Mouse (Mus musculus): ENCODE data around the gene Zfp750. TPM values are rescaled to one million over a fixed set of nuclear protein-coding genes. Genes with fewer than 3 reads are reported as not detected.

Gene Zfp750
- polyA plus RNA-seq, 1 experiment from 2014 or later: 0.71 TPM

DNA sequence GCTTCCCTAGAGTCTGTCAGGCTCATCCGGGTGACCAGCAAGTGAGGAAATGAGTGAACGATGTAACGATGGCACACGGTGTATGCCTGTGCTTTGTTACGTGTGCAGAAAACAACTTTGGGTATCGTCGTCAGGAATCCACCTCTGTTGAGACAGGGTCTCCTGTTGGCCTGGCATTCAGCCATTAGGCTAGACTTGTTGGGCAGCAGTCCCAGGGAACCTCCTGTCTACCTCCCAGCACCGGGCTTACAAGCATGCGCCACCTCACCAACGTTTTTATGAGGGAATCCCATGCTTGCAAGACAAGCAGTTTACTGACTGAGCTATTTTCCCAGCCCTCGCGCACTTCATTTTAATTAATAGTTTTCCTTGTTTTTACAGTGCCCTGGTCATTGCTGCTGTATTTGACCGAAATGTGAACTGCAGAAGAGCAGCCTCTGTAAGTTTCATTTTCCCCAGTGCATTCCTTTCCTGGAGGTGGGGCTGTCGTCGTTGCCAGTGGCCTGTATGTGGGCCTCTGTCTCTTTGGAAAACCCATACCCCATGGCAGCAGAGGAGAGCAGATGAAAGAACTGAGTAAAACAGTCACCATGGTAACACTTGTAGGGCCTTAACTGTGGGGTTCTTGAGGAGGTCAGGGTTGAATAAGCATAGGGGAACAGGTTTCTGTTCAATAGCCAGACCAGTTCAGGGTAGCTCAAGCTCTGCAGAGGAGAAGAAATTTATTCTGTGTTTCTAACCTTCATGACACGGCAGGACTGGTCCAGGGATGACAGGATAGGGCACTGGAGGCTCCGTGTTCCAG lies 30.9 kb upstream of the Zfp750 start:
- Histone ChIP-seq H3K9ac (no peak overlapping the region), H3K27ac (peak overlapping the region; percentile 71), H3K4me2 (no peak overlapping the region), H3K4me1 (replicated peaks) (peaks cover 43% of the 10 kb centered on the region), H3K9me3 (no peaks in the 10 kb centered on the region), H3K36me3 (no peaks in the 10 kb centered on the region), H3K27me3 (no peaks in the 10 kb centered on the region), H3K4me3 (no peak overlapping the region)
- 52% methylated on average over 17 of the region's 17 CpGs for WGBS
- ATAC-seq (ENCODE audit: low FRiP score): peak; percentile 57; the same call in 1 of the 2 replicates

DNA sequence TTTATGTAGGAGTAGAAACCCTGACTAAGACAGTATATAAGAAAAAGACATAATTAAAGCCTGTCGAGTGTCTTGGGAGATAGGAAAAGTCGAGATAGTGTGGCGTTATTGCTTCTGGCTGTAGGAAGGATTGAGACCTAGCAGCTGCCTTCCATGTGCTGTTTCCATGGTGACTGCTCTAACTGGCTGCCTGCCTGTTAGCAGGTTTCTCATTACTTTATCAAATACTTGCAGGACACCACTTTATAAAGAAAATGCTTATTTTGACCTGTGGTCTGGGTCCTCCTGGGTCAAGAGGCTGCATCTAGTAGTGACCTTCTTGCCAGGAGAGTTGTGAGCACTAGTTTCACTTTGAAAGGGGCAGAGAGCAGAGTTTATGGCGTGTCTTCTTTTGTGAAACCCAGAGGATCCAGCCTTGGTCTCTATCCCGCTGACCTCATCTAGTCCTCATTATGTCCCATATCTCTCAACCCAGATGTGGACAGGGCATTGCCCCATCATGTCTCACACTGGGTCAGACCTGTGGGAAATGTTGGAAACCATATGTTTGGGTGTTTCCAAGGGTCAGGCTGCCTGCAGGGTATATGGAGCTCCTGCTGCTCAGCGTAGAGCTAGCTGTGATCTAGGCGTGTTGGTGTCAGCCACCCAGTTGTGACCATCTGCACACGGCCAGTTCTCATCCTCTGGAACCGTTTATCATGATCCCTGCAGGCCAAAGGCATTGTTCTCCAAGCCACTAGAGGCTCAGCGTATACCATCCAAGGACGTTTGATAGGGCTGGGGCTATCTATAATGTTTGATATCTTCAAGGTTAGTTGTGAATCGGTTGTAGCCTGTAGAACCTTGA lies 30.1 kb upstream of the Zfp750 start:
- Histone ChIP-seq H3K36me3 (no peaks in the 10 kb centered on the region), H3K9me3 (no peaks in the 10 kb centered on the region), H3K4me2 (no peak overlapping the region), H3K4me1 (replicated peaks) (peaks cover 43% of the 10 kb centered on the region), H3K9ac (no peak overlapping the region), H3K4me3 (no peak overlapping the region), H3K27ac (peak overlapping the region; percentile 71), H3K27me3 (no peaks in the 10 kb centered on the region)
- ATAC-seq (ENCODE audit: low FRiP score): 0 out of 2 replicates have a peak, but pooled peaks have one; percentile 17
- 48% methylated on average over 12 of the region's 12 CpGs for WGBS

DNA sequence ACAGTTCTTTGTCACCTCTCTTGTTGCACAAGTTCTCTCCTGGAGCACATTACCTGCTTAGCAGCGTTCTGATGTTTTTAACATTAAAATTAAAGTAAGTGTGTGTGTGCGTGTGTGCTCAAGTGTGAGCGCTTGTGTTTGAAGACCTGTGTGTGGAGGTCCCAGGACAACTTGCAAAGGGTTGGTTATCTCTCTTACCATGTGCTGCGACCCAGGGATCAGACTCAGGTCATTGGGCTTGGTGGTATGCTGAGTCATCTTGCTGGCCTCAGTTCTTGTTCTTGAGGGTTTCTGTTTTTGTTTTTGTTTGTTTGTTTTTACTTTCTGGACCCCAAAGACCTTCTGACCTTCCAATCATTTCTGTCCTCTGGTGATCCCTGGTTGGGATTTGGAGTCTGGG lies 28.8 kb upstream of the Zfp750 start:
- peaks cover 6% of the 10 kb centered on the region for H3K36me3 ChIP-seq
- 93% methylated on average over 4 of the region's 4 CpGs for WGBS
- H3K4me2 ChIP-seq: no peak overlapping the region
- H3K4me3 ChIP-seq: no peak overlapping the region
- no peaks in the 10 kb centered on the region for H3K27me3 ChIP-seq
- H3K4me1 ChIP-seq (replicated peaks): peaks cover 38% of the 10 kb centered on the region
- H3K27ac ChIP-seq: no peak overlapping the region
- ATAC-seq (ENCODE audit: low FRiP score): no peak
- no peaks in the 10 kb centered on the region for H3K9me3 ChIP-seq
- no peak overlapping the region for H3K9ac ChIP-seq

DNA sequence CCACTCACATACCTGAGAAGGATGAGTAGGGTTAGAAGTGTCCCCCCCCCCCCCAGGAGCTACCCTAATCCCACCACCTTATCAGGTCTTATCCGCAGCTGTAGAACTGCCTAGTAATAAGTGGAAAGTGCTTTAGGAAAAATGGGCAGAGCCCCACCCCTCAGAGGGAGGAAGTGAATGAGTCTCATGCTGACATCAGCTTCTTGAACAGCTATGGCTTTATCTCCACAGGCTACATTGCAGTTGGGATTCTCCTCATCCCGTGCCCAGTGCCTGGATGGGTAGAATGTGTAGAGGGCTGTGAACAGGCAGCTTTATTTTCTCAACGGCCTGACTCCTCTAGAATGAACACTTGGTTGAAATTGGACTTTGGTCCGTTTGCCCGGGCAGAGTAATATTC lies 28.1 kb upstream of the Zfp750 start:
- H3K9ac ChIP-seq: no peak overlapping the region
- H3K4me1 ChIP-seq (replicated peaks): peaks cover 34% of the 10 kb centered on the region
- H3K36me3 ChIP-seq: peaks cover 13% of the 10 kb centered on the region
- no peak overlapping the region for H3K27ac ChIP-seq
- no peaks in the 10 kb centered on the region for H3K9me3 ChIP-seq
- no peak overlapping the region for H3K4me2 ChIP-seq
- 90% methylated on average over 5 of the region's 5 CpGs for WGBS
- no peak overlapping the region for H3K4me3 ChIP-seq
- no peak for ATAC-seq (ENCODE audit: low FRiP score)
- no peaks in the 10 kb centered on the region for H3K27me3 ChIP-seq

DNA sequence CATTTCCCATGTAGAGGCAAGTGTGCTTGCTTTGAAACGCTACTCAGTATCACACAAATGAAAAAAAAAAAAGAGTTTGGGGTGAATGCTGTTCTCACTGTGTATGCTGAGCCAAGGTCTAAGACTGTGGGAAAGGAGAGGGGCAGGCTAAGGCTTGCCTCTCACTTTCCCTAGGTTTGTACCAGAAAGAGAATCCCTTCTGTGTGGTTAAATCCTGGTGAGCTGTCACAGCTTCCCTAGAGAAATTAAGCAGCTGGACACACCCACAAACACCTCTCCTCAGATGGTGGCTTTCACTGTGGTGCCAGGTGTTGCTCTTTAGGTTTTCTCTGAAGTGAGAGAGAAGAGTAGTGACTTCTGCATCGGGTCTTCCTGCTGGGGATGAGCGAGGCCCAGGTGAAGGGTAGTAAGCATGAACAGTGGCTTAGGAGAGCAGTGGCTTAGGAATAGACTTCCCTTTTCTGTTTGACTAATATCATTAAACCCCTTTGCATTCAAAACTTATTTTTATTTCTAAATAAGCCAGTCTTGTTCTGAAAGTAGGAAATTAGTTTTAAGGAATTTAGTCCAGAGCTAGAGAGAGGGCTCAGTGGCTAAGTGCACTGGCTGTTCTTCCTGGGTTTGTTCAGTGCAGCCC lies 26.4 kb upstream of the Zfp750 start:
- H3K4me3 ChIP-seq: no peak overlapping the region
- H3K36me3 ChIP-seq: peaks cover 30% of the 10 kb centered on the region
- no peaks in the 10 kb centered on the region for H3K9me3 ChIP-seq
- WGBS: 88% methylated on average over 3 of the region's 3 CpGs
- H3K4me1 ChIP-seq (replicated peaks): peaks cover 22% of the 10 kb centered on the region
- H3K27me3 ChIP-seq: no peaks in the 10 kb centered on the region
- ATAC-seq (ENCODE audit: low FRiP score): no peak
- H3K27ac ChIP-seq: no peak overlapping the region
- H3K4me2 ChIP-seq: no peak overlapping the region
- no peak overlapping the region for H3K9ac ChIP-seq

DNA sequence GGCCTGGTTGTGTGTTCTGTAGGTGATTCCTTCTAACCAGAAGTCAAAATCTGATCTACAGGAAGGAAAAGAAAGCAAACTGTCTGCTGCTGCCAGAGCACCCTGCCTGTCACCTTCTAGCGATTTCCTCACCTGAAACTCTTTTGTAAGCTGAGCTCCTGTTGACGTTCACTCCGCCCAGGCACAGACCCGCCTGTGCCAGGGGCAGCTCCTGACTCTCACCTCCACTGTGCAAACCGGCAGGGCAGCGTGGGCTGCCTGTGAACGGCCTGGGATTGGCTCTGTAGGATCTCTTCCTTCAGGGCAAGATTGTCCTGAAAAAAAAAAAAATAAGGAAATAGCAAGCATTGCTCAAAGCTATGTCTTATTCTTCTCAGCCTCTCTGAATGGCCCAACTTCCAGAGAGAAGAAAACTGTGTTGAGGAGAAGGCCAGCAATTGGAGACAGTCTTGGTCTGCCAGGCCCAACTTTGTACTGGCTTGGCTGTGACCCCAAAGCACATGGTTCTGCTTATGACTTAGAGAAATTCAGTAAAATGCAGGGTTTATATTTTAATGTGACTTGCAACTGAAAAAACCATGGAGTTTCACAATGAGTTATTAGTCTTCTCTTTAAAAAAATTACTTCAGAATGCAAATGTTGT lies 25.7 kb upstream of the Zfp750 start:
- Histone ChIP-seq H3K27me3 (no peaks in the 10 kb centered on the region), H3K9me3 (no peaks in the 10 kb centered on the region), H3K27ac (no peak overlapping the region), H3K9ac (no peak overlapping the region), H3K4me2 (no peak overlapping the region), H3K36me3 (peaks cover 30% of the 10 kb centered on the region), H3K4me1 (replicated peaks) (peaks cover 16% of the 10 kb centered on the region), H3K4me3 (no peak overlapping the region)
- ATAC-seq (ENCODE audit: low FRiP score): no peak
- 83% methylated on average over 7 of the region's 7 CpGs for WGBS

DNA sequence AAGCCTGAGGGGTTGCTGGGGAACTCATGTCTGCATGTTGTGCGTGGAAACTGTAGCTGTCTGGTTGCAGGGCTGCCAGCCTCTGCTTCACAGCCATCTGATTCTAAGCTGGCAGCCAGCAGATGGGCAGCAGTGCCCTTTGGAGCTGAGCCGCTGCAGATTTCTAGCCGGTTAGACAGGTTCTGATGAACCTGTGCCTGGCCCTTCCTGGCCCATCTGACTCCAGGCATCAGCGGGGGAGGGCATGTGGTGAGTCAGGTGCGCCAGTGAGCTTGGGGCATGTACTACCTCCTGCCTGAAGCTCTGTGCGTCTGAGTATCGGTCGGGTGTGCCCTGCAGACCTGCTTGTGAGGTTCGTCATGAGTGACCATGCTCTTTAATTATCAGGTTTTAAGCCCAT lies 24.8 kb upstream of the Zfp750 start:
- H3K9me3 ChIP-seq: no peaks in the 10 kb centered on the region
- no peak overlapping the region for H3K4me3 ChIP-seq
- H3K9ac ChIP-seq: no peak overlapping the region
- H3K4me2 ChIP-seq: no peak overlapping the region
- H3K27me3 ChIP-seq: no peaks in the 10 kb centered on the region
- H3K27ac ChIP-seq: no peak overlapping the region
- H3K36me3 ChIP-seq: peaks cover 30% of the 10 kb centered on the region
- no peak for ATAC-seq (ENCODE audit: low FRiP score)
- H3K4me1 ChIP-seq (replicated peaks): peaks cover 6% of the 10 kb centered on the region
- 93% methylated on average over 9 of the region's 9 CpGs for WGBS

DNA sequence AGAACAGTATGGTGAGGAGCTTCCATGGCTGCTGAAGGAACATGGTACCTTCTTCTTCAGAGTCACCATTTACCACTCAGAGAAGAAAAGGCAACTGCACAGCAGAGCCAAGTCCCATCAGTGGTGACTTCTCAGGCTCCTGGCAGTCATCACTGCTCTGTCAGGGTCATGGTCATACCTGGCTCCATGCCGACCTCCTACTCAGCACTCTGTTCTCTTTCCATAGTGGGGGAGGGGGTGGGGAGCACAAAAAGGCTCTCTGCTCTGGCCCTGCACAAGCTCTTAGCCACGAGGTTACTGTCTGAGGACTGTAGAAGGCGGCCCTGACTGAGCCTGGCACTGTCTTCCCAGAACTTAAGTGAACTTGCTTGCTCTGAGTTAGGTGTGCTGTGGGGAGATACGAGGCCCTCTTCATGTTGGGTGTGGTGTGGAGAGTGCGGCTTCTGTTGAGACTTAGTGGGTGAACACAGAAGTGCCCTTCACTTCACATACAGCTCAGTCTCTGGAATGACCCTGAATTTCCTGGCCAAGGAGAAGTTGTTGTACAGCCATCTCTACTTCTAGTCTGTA lies 24.2 kb upstream of the Zfp750 start:
- Histone ChIP-seq H3K4me3 (no peak overlapping the region), H3K36me3 (peaks cover 30% of the 10 kb centered on the region), H3K4me2 (no peak overlapping the region), H3K9me3 (no peaks in the 10 kb centered on the region), H3K4me1 (replicated peaks) (0 out of 2 replicates have a peak, but pooled peaks cover 2% of the 10 kb centered on the region), H3K9ac (no peak overlapping the region), H3K27me3 (no peaks in the 10 kb centered on the region), H3K27ac (no peak overlapping the region)
- no peak for ATAC-seq (ENCODE audit: low FRiP score)
- 94% methylated on average over 5 of the region's 5 CpGs for whole genome bisulfite sequencing

DNA sequence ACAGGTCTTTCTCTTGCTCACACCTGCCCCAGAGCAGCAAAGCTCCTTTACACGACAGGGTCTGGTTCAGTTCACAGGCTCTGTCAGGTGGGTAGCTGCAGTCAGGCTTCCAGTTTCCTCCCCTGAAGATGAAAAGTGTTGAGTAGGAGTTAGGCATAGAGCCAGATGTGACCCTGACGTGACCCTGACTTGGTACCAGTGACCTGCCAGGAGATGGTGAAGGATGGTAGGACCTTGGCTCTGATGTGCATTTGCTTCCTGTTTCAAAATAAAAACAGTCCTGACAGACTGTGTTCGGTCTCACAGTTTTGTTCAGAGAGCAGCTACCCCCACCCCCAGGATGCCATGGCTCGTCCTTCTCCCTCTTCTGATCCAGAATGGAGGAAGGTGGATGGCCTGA lies 23.3 kb upstream of the Zfp750 start:
- H3K4me2 ChIP-seq: no peak overlapping the region
- H3K4me3 ChIP-seq: no peak overlapping the region
- no peak for ATAC-seq (ENCODE audit: low FRiP score)

DNA sequence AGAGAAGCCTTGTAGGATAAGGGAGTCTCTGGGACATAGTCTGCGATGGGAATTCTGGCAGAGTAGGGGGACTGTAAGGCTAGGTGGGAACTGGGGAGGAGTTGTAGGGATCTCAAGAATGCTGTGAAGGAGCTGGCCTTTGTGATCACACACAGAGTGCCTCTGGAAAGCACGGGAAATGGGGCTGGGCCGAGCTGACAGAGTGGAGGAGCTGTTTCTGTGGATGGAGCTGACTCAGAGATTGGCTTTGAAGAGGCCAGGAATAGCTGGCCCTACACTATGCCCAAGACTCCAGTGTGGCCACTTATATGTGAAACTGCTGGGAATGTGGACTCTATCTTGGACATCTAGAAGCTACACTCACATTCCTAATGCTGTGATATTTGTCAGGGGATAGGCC lies 17.4 kb upstream of the Zfp750 start:
- Histone ChIP-seq H3K9ac (no peak overlapping the region), H3K27ac (no peak overlapping the region), H3K36me3 (peaks cover 9% of the 10 kb centered on the region), H3K27me3 (no peaks in the 10 kb centered on the region), H3K4me3 (no peak overlapping the region), H3K9me3 (no peaks in the 10 kb centered on the region), H3K4me2 (no peak overlapping the region), H3K4me1 (replicated peaks) (no peaks in the 10 kb centered on the region)
- WGBS: 53% methylated on average over 3 of the region's 3 CpGs
- ATAC-seq (ENCODE audit: low FRiP score): no peak

More for the DNA sequence above, 23.3 kb upstream of the Zfp750 start:
- H3K9ac ChIP-seq: no peak overlapping the region
- no peaks in the 10 kb centered on the region for H3K9me3 ChIP-seq
- H3K4me1 ChIP-seq (replicated peaks): no peaks in the 10 kb centered on the region
- peaks cover 30% of the 10 kb centered on the region for H3K36me3 ChIP-seq
- no peaks in the 10 kb centered on the region for H3K27me3 ChIP-seq
- 92% methylated on average over 4 of the region's 4 CpGs for WGBS
- no peak overlapping the region for H3K27ac ChIP-seq

DNA sequence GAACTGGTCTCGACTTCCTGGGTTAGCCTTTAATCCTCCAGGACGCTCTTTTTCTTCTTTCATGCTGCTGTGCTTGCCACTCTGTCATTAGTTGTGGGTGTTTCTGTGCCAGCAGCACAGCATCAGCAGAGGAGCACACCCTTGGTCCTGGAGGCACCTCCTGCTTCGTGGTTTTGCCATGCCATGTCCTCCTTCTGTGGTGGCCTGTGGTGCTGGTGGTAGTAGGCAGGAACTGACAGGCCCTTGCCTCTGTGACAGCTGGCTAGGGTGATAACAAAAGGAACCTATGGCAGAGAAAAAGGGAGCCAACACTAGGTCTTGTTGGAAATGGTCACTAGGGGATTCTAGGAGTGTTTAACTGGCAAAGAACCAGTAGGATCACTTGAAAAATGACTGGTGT lies 10.6 kb upstream of the Zfp750 start:
- no peak overlapping the region for H3K4me3 ChIP-seq
- WGBS: 93% methylated on average over 3 of the region's 3 CpGs
- no peaks in the 10 kb centered on the region for H3K4me1 ChIP-seq (replicated peaks)
- no peak overlapping the region for H3K4me2 ChIP-seq
- ATAC-seq (ENCODE audit: low FRiP score): no peak
- no peak overlapping the region for H3K9ac ChIP-seq
- no peaks in the 10 kb centered on the region for H3K36me3 ChIP-seq
- H3K27ac ChIP-seq: no peak overlapping the region
- no peaks in the 10 kb centered on the region for H3K27me3 ChIP-seq
- H3K9me3 ChIP-seq: no peaks in the 10 kb centered on the region

DNA sequence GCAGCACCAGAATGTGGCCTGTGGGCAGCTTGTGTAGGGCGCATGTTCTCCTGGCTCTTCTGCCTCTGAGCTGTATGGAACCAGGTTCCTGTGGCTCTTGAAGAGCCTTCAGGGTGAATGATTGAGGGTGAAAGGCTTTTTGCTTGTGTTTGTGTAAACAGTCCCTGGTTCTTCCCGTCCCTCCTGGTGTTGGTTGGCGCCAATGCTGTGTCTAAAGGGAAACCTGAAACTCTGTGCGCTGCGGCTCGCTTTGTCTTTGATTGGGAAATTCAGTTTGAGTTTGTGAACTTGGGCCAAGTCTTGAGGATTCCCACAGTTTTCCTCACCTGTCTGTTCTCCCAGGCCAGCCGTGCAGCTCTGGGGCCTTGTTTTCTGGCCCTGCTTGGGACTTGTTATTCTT lies 5.1 kb upstream of the Zfp750 start:
- Histone ChIP-seq H3K4me1 (replicated peaks) (0 out of 2 replicates have a peak, but pooled peaks cover 2% of the 10 kb centered on the region), H3K9ac (no peak overlapping the region), H3K27me3 (no peaks in the 10 kb centered on the region), H3K27ac (no peak overlapping the region), H3K9me3 (no peaks in the 10 kb centered on the region), H3K36me3 (no peaks in the 10 kb centered on the region), H3K4me3 (no peak overlapping the region), H3K4me2 (no peak overlapping the region)
- no peak for ATAC-seq (ENCODE audit: low FRiP score)
- 94% methylated on average over 7 of the region's 7 CpGs for WGBS

Data from hindbrain, embryonic 13.5 days (tissue).